Mouse (Mus musculus): ENCODE measurements around the gene Spcs3. TPM values are rescaled to one million over a fixed set of nuclear protein-coding genes. Genes with fewer than 3 reads are reported as not detected.

Spcs3 gene
- polyA plus RNA-seq, 1 experiment from 2014 or later, result 67.2 TPM

- ATAC-seq (replicated peaks; ENCODE audit: extremely low read depth, insufficient read depth, low FRiP score), result 0 out of 2 replicates have a peak, but pooled peaks have one; percentile 14
- no peak overlapping the region for H3K27ac ChIP-seq (ENCODE audit: low read length)
- WGBS, result 58% methylated on average over 6 of the region's 6 CpGs
- H3K4me2 ChIP-seq (ENCODE audit: low read depth, low read length), result no peak overlapping the region
- H3K4me1 ChIP-seq (ENCODE audit: control insufficient read depth, insufficient read depth, low read length), result peaks cover 2% of the 10 kb centered on the region; the same call in 1 of the 2 replicates
- H3K36me3 ChIP-seq (ENCODE audit: control insufficient read depth, insufficient read depth), result no peaks in the 10 kb centered on the region
- no peak overlapping the region for H3K4me3 ChIP-seq (ENCODE audit: low read length)
- no peaks in the 10 kb centered on the region for H3K27me3 ChIP-seq (ENCODE audit: control insufficient read depth, insufficient read depth, low read length)
- no peak overlapping the region for H3K9ac ChIP-seq (ENCODE audit: low read length)
- no peaks in the 10 kb centered on the region for H3K9me3 ChIP-seq (replicated peaks; ENCODE audit: control insufficient read depth, low read length)
These were observed 18.6 kb upstream of the Spcs3 start for GRCm38 (mm10) chr8:54548383-54548782.

GRCm38 (mm10) chr8:54541331-54541730 lies 11.5 kb upstream of the Spcs3 start:
- Histone ChIP-seq H3K4me3 (ENCODE audit: low read length) (no peak overlapping the region), H3K9me3 (replicated peaks; ENCODE audit: control insufficient read depth, low read length) (no peaks in the 10 kb centered on the region), H3K9ac (ENCODE audit: low read length) (no peak overlapping the region), H3K27me3 (ENCODE audit: control insufficient read depth, insufficient read depth, low read length) (no peaks in the 10 kb centered on the region), H3K36me3 (ENCODE audit: control insufficient read depth, insufficient read depth) (no peaks in the 10 kb centered on the region), H3K4me1 (ENCODE audit: control insufficient read depth, insufficient read depth, low read length) (peaks cover 2% of the 10 kb centered on the region; the same call in 1 of the 2 replicates), H3K4me2 (ENCODE audit: low read depth, low read length) (no peak overlapping the region), H3K27ac (ENCODE audit: low read length) (no peak overlapping the region)
- no peak for ATAC-seq (replicated peaks; ENCODE audit: extremely low read depth, insufficient read depth, low FRiP score)
- WGBS, result 65% methylated on average over 1 of the region's 1 CpGs

GRCm38 (mm10) chr8:54537285-54537684 lies 7.5 kb upstream of the Spcs3 start:
- Histone ChIP-seq H3K36me3 (ENCODE audit: control insufficient read depth, insufficient read depth) (no peaks in the 10 kb centered on the region), H3K9me3 (replicated peaks; ENCODE audit: control insufficient read depth, low read length) (no peaks in the 10 kb centered on the region), H3K4me2 (ENCODE audit: low read depth, low read length) (no peak overlapping the region), H3K4me1 (ENCODE audit: control insufficient read depth, insufficient read depth, low read length) (no peaks in the 10 kb centered on the region), H3K9ac (ENCODE audit: low read length) (no peak overlapping the region), H3K4me3 (ENCODE audit: low read length) (no peak overlapping the region), H3K27me3 (ENCODE audit: control insufficient read depth, insufficient read depth, low read length) (no peaks in the 10 kb centered on the region), H3K27ac (ENCODE audit: low read length) (no peak overlapping the region)
- ATAC-seq (replicated peaks; ENCODE audit: extremely low read depth, insufficient read depth, low FRiP score), result no peak
- WGBS, result 79% methylated on average over 3 of the region's 3 CpGs

GRCm38 (mm10) chr8:54535172-54535571 lies 5.4 kb upstream of the Spcs3 start:
- 88% methylated on average over 5 of the region's 5 CpGs for WGBS
- no peak for ATAC-seq (replicated peaks; ENCODE audit: extremely low read depth, insufficient read depth, low FRiP score)

GRCm38 (mm10) chr8:54528571-54528970 lies 1.2 kb downstream of the Spcs3 start:
- Histone ChIP-seq H3K27me3 (ENCODE audit: control insufficient read depth, insufficient read depth, low read length) (no peaks in the 10 kb centered on the region), H3K9me3 (replicated peaks; ENCODE audit: control insufficient read depth, low read length) (no peaks in the 10 kb centered on the region), H3K4me2 (ENCODE audit: low read depth, low read length) (peak overlapping the region; percentile 80), H3K27ac (ENCODE audit: low read length) (peak overlapping the region; percentile 83; the same call in 1 of the 2 replicates), H3K4me3 (ENCODE audit: low read length) (peak overlapping the region; percentile 76), H3K9ac (ENCODE audit: low read length) (peak overlapping the region; percentile 86), H3K36me3 (ENCODE audit: control insufficient read depth, insufficient read depth) (peaks cover 3% of the 10 kb centered on the region; the same call in 1 of the 2 replicates), H3K4me1 (ENCODE audit: control insufficient read depth, insufficient read depth, low read length) (peaks cover 14% of the 10 kb centered on the region)
- ATAC-seq (replicated peaks; ENCODE audit: extremely low read depth, insufficient read depth, low FRiP score), result no peak
- WGBS, result 17% methylated on average over 7 of the region's 7 CpGs

More at GRCm38 (mm10) chr8:54535172-54535571, 5.4 kb upstream of the Spcs3 start:
- H3K9me3 ChIP-seq (replicated peaks; ENCODE audit: control insufficient read depth, low read length), result no peaks in the 10 kb centered on the region
- H3K36me3 ChIP-seq (ENCODE audit: control insufficient read depth, insufficient read depth), result no peaks in the 10 kb centered on the region
- no peaks in the 10 kb centered on the region for H3K27me3 ChIP-seq (ENCODE audit: control insufficient read depth, insufficient read depth, low read length)
- H3K9ac ChIP-seq (ENCODE audit: low read length), result no peak overlapping the region
- no peaks in the 10 kb centered on the region for H3K4me1 ChIP-seq (ENCODE audit: control insufficient read depth, insufficient read depth, low read length)
- H3K27ac ChIP-seq (ENCODE audit: low read length), result no peak overlapping the region
- H3K4me3 ChIP-seq (ENCODE audit: low read length), result no peak overlapping the region
- H3K4me2 ChIP-seq (ENCODE audit: low read depth, low read length), result no peak overlapping the region

- H3K4me1 ChIP-seq (ENCODE audit: control insufficient read depth, insufficient read depth, low read length), result peaks cover 14% of the 10 kb centered on the region
- no peak overlapping the region for H3K4me3 ChIP-seq (ENCODE audit: low read length)
- WGBS, result 96% methylated on average over 6 of the region's 6 CpGs
- H3K9ac ChIP-seq (ENCODE audit: low read length), result no peak overlapping the region
- H3K4me2 ChIP-seq (ENCODE audit: low read depth, low read length), result no peak overlapping the region
- no peak for ATAC-seq (replicated peaks; ENCODE audit: extremely low read depth, insufficient read depth, low FRiP score)
- no peaks in the 10 kb centered on the region for H3K9me3 ChIP-seq (replicated peaks; ENCODE audit: control insufficient read depth, low read length)
- no peak overlapping the region for H3K27ac ChIP-seq (ENCODE audit: low read length)
- H3K27me3 ChIP-seq (ENCODE audit: control insufficient read depth, insufficient read depth, low read length), result no peaks in the 10 kb centered on the region
- H3K36me3 ChIP-seq (ENCODE audit: control insufficient read depth, insufficient read depth), result peaks cover 9% of the 10 kb centered on the region
These were observed 3.1 kb downstream of the Spcs3 start for GRCm38 (mm10) chr8:54526700-54527099.

- no peak overlapping the region for H3K4me2 ChIP-seq (ENCODE audit: low read depth, low read length)
- no peaks in the 10 kb centered on the region for H3K27me3 ChIP-seq (ENCODE audit: control insufficient read depth, insufficient read depth, low read length)
- peaks cover 16% of the 10 kb centered on the region for H3K36me3 ChIP-seq (ENCODE audit: control insufficient read depth, insufficient read depth)
- whole genome bisulfite sequencing, result 84% methylated on average over 2 of the region's 2 CpGs
- peaks cover 14% of the 10 kb centered on the region for H3K4me1 ChIP-seq (ENCODE audit: control insufficient read depth, insufficient read depth, low read length)
- no peak overlapping the region for H3K27ac ChIP-seq (ENCODE audit: low read length)
- H3K4me3 ChIP-seq (ENCODE audit: low read length), result no peak overlapping the region
- no peaks in the 10 kb centered on the region for H3K9me3 ChIP-seq (replicated peaks; ENCODE audit: control insufficient read depth, low read length)
- no peak for ATAC-seq (replicated peaks; ENCODE audit: extremely low read depth, insufficient read depth, low FRiP score)
- H3K9ac ChIP-seq (ENCODE audit: low read length), result no peak overlapping the region
These were observed 4.2 kb downstream of the Spcs3 start for GRCm38 (mm10) chr8:54525606-54526005.

GRCm38 (mm10) chr8:54520516-54520915 lies 9.3 kb downstream of the Spcs3 start:
- no peak overlapping the region for H3K4me3 ChIP-seq (ENCODE audit: low read length)
- WGBS, result 76% methylated on average over 4 of the region's 4 CpGs
- H3K9ac ChIP-seq (ENCODE audit: low read length), result no peak overlapping the region
- H3K36me3 ChIP-seq (ENCODE audit: control insufficient read depth, insufficient read depth), result peaks cover 13% of the 10 kb centered on the region
- H3K27ac ChIP-seq (ENCODE audit: low read length), result no peak overlapping the region
- H3K27me3 ChIP-seq (ENCODE audit: control insufficient read depth, insufficient read depth, low read length), result no peaks in the 10 kb centered on the region
- no peaks in the 10 kb centered on the region; the same call in 1 of the 2 replicates for H3K4me1 ChIP-seq (ENCODE audit: control insufficient read depth, insufficient read depth, low read length)
- H3K4me2 ChIP-seq (ENCODE audit: low read depth, low read length), result no peak overlapping the region
- no peaks in the 10 kb centered on the region for H3K9me3 ChIP-seq (replicated peaks; ENCODE audit: control insufficient read depth, low read length)
- no peak for ATAC-seq (replicated peaks; ENCODE audit: extremely low read depth, insufficient read depth, low FRiP score)

GRCm38 (mm10) chr8:54518756-54519460 lies 10.9 kb downstream of the Spcs3 start:
- no peak overlapping the region for H3K9ac ChIP-seq (ENCODE audit: low read length)
- 71% methylated on average over 10 of the region's 10 CpGs for WGBS
- ATAC-seq (replicated peaks; ENCODE audit: extremely low read depth, insufficient read depth, low FRiP score), result no peak

More at GRCm38 (mm10) chr8:54518756-54519460, 10.9 kb downstream of the Spcs3 start:
- Histone ChIP-seq H3K27me3 (ENCODE audit: control insufficient read depth, insufficient read depth, low read length) (no peaks in the 10 kb centered on the region), H3K4me2 (ENCODE audit: low read depth, low read length) (no peak overlapping the region), H3K27ac (ENCODE audit: low read length) (no peak overlapping the region), H3K36me3 (ENCODE audit: control insufficient read depth, insufficient read depth) (peaks cover 13% of the 10 kb centered on the region), H3K4me3 (ENCODE audit: low read length) (no peak overlapping the region), H3K9me3 (replicated peaks; ENCODE audit: control insufficient read depth, low read length) (no peaks in the 10 kb centered on the region), H3K4me1 (ENCODE audit: control insufficient read depth, insufficient read depth, low read length) (no peaks in the 10 kb centered on the region; the same call in 1 of the 2 replicates)

All from heart, embryonic 16.5 days (tissue).